In the genomic region with DNA sequence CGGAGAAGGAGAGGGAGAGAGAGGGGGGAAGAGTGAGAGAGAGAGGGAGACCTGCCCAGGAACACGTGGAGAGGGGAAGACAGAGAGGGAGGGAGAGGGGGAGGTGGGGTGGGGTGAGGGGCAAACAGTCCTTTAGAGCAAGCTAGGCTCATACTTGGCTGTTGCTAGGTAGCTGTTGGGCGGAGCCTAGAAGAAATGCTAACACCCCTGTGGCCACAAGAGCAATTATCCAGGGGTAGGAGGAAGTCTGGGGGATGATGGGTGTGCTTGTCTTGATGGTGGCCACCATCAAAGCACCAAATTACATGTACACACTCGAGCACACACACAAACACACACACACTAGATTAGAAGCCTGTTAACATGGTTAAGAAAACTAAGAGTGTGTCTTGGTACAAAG, we compare ENCODE assay signal across 19 mouse cellular contexts. TPM values are rescaled to one million over a fixed set of nuclear protein-coding genes. Genes with fewer than 3 reads are reported as not detected.
DNase-seq lines count a peak whose midpoint lies in the region; ATAC-seq and TF ChIP-seq lines count a peak whose summit lies in the region.
"Had no signal": no experiment of that assay in that cellular context is flagged by ENCODE, and none has a peak within 500 bp of the region (broad histone marks: within the 10 kb centered on the region; RNA-seq: fewer than 3 reads in every experiment).

No protein-coding gene starts in this region.

- intact Hi-C loops in gastrocnemius, postnatal 14 days (cut with DNase I; ENCODE audit: low total_unique reads): no loop called here

- no peak overlapping the region for H3K4me3 ChIP-seq in forebrain, embryonic 15.5 days
- no peak overlapping the region for H3K4me3 ChIP-seq in forebrain, postnatal 0 days (ENCODE audit: low read depth, low read length)
- no peak overlapping the region for H3K4me3 ChIP-seq in midbrain, embryonic 11.5 days (ENCODE audit: low read depth, low read length)
- H3K4me3 ChIP-seq in midbrain, embryonic 15.5 days: no peak overlapping the region
- no peak overlapping the region for H3K4me3 ChIP-seq in neural tube, embryonic 12.5 days

- no peak overlapping the region for H3K4me2 ChIP-seq in forebrain, embryonic 15.5 days (replicated peaks)
- no peak overlapping the region for H3K4me2 ChIP-seq in forebrain, postnatal 0 days (ENCODE audit: low read depth)
- H3K4me2 ChIP-seq in midbrain, embryonic 11.5 days: no peak overlapping the region
- H3K4me2 ChIP-seq in midbrain, embryonic 15.5 days: no peak overlapping the region
- H3K4me2 ChIP-seq in neural tube, embryonic 12.5 days (replicated peaks): no peak overlapping the region

- peaks cover 34% of the 10 kb centered on the region for H3K4me1 ChIP-seq in forebrain, embryonic 15.5 days
- peaks cover 11% of the 10 kb centered on the region; the same call in 1 of the 2 replicates for H3K4me1 ChIP-seq in forebrain, postnatal 0 days (ENCODE audit: insufficient read depth)
- peaks cover 17% of the 10 kb centered on the region for H3K4me1 ChIP-seq in midbrain, embryonic 11.5 days (ENCODE audit: control insufficient read depth, insufficient read depth, low read length)
- H3K4me1 ChIP-seq in midbrain, embryonic 15.5 days: peaks cover 33% of the 10 kb centered on the region
- H3K4me1 ChIP-seq in neural tube, embryonic 12.5 days: peaks cover 25% of the 10 kb centered on the region

- no peaks in the 10 kb centered on the region for H3K9me3 ChIP-seq in forebrain, embryonic 15.5 days
- no peaks in the 10 kb centered on the region for H3K9me3 ChIP-seq in forebrain, postnatal 0 days (ENCODE audit: low read length)
- no peaks in the 10 kb centered on the region for H3K9me3 ChIP-seq in midbrain, embryonic 11.5 days (ENCODE audit: control insufficient read depth, low read length)
- H3K9me3 ChIP-seq in midbrain, embryonic 15.5 days: no peaks in the 10 kb centered on the region
- no peaks in the 10 kb centered on the region for H3K9me3 ChIP-seq in neural tube, embryonic 12.5 days

- 0 out of 2 replicates have a peak overlapping the region, but pooled peaks have one; percentile 24 for H3K27ac ChIP-seq in forebrain, embryonic 15.5 days (replicated peaks)
- no peak overlapping the region for H3K27ac ChIP-seq in forebrain, postnatal 0 days (ENCODE audit: low read depth, low read length)
- no peak overlapping the region for H3K27ac ChIP-seq in midbrain, embryonic 11.5 days (ENCODE audit: low read depth, low read length)
- no peak overlapping the region for H3K27ac ChIP-seq in midbrain, embryonic 15.5 days
- no peak overlapping the region for H3K27ac ChIP-seq in neural tube, embryonic 12.5 days
- H3K27ac ChIP-seq: stomach, postnatal 0 days had no signal

- H3K27me3 ChIP-seq in forebrain, embryonic 15.5 days: no peaks in the 10 kb centered on the region
- no peaks in the 10 kb centered on the region for H3K27me3 ChIP-seq in forebrain, postnatal 0 days (ENCODE audit: insufficient read depth, low read length)
- H3K27me3 ChIP-seq in midbrain, embryonic 11.5 days (ENCODE audit: control insufficient read depth, insufficient read depth, low read length): no peaks in the 10 kb centered on the region
- H3K27me3 ChIP-seq in midbrain, embryonic 15.5 days (replicated peaks): no peaks in the 10 kb centered on the region
- no peaks in the 10 kb centered on the region for H3K27me3 ChIP-seq in neural tube, embryonic 12.5 days (replicated peaks)

- TF ChIP-seq CTCF in forebrain, postnatal 0 days (IDR thresholded peaks at IDR 0.05; ENCODE audit: low read depth): no peak

- 0 out of 2 replicates have a peak, but pooled peaks have one; percentile 8 for ATAC-seq in forebrain, embryonic 15.5 days (replicated peaks)
- no peak for ATAC-seq in forebrain, postnatal 0 days
- peak; percentile 47; the same call in 1 of the 2 replicates for ATAC-seq in midbrain, embryonic 11.5 days (ENCODE audit: low FRiP score)
- ATAC-seq in midbrain, embryonic 15.5 days (replicated peaks): no peak
- ATAC-seq in neural tube, embryonic 12.5 days (ENCODE audit: low FRiP score, low read depth): peak; percentile 46; the same call in 1 of the 2 replicates
- ATAC-seq: inflammation-experienced regulatory T-cells, adult 6 months had no signal

- DNase-seq in forebrain, postnatal 0 days: no peak
- no peak for DNase-seq in midbrain, embryonic 11.5 days (ENCODE audit: low spot score, missing footprints)
- DNase-seq in embryo, embryonic 10.5 days (ENCODE audit: low spot score): peak; percentile 56
- no peak for DNase-seq in cerebellum, postnatal 10 days
- no peak for DNase-seq in gastrocnemius, postnatal 14 days
- DNase-seq: adrenal gland, adult 8-10 months; cerebellum, adult 18-20 months; heart, postnatal 10 days; kidney, postnatal 14 days; liver; lung, adult 18-20 months; thymus, postnatal 36 days had no signal

- H3K9ac ChIP-seq in forebrain, embryonic 15.5 days (replicated peaks): no peak overlapping the region
- H3K9ac ChIP-seq in forebrain, postnatal 0 days: no peak overlapping the region
- no peak overlapping the region for H3K9ac ChIP-seq in midbrain, embryonic 11.5 days (ENCODE audit: low read length)
- H3K9ac ChIP-seq in midbrain, embryonic 15.5 days: no peak overlapping the region
- no peak overlapping the region for H3K9ac ChIP-seq in neural tube, embryonic 12.5 days

- WGBS in forebrain, embryonic 15.5 days: 21% methylated on average over 4 of the region's 4 CpGs
- WGBS in forebrain, postnatal 0 days: 33% methylated on average over 4 of the region's 4 CpGs
- 20% methylated on average over 4 of the region's 4 CpGs for WGBS in midbrain, embryonic 11.5 days
- WGBS in midbrain, embryonic 15.5 days: 25% methylated on average over 4 of the region's 4 CpGs
- 8% methylated on average over 4 of the region's 4 CpGs for WGBS in neural tube, embryonic 12.5 days

- no peaks in the 10 kb centered on the region for H3K36me3 ChIP-seq in forebrain, embryonic 15.5 days
- H3K36me3 ChIP-seq in forebrain, postnatal 0 days (ENCODE audit: insufficient read depth): no peaks in the 10 kb centered on the region
- no peaks in the 10 kb centered on the region for H3K36me3 ChIP-seq in midbrain, embryonic 11.5 days (ENCODE audit: control insufficient read depth, insufficient read depth, low read length)
- no peaks in the 10 kb centered on the region for H3K36me3 ChIP-seq in midbrain, embryonic 15.5 days (replicated peaks)
- no peaks in the 10 kb centered on the region for H3K36me3 ChIP-seq in neural tube, embryonic 12.5 days

RNA-seq across cellular contexts. Expression of gene Dmrtb1, which starts 48.6 kb away (rescaled TPM):
- 18.7 and 20.4 TPM in 2 replicates for polyA plus RNA-seq in forebrain, embryonic 15.5 days (2015; fragmentation: Nextera tagmentation; extraction: Ambion mirVana)
- 9.6 and 14.0 TPM in 2 replicates for total RNA-seq in forebrain, postnatal 0 days (2014; rRNA removed)
- polyA plus RNA-seq in forebrain, postnatal 0 days (2015; fragmentation: Nextera tagmentation; extraction: Ambion mirVana): 13.6 and 21.7 TPM in 2 replicates
- 11.6 and 12.8 TPM in 2 replicates for polyA plus RNA-seq in midbrain, embryonic 11.5 days (2014; fragmentation: Nextera tagmentation; extraction: Ambion mirVana)
- 52.0 and 58.2 TPM in 2 replicates for polyA plus RNA-seq in midbrain, embryonic 15.5 days (2015; fragmentation: Nextera tagmentation; extraction: Ambion mirVana)
- 19.1 and 23.3 TPM in 2 replicates for polyA plus RNA-seq in neural tube, embryonic 12.5 days (2016; fragmentation: Nextera tagmentation; extraction: Ambion mirVana)
- not detected for total RNA-seq in gastrocnemius, postnatal 14 days (2021)
- total RNA-seq: adrenal gland, adult 8-10 months; gastrocnemius, adult 8-10 months; heart, adult 8-10 months; heart, postnatal 10 days had no signal
- polyA plus RNA-seq: inflammation-experienced regulatory T-cells, adult 6 months; stomach, postnatal 0 days had no signal

Comparison
In these comparisons a context has a peak if more than half of its experiments do, and no peak if none do; other contexts are left out.
1. ATAC-seq: peak in forebrain, embryonic 15.5 days (single experiment), midbrain, embryonic 11.5 days (single experiment) and neural tube, embryonic 12.5 days (single experiment); none in forebrain, postnatal 0 days (single experiment) and midbrain, embryonic 15.5 days (single experiment).